ENCODE assay signal across 28 mouse cellular contexts in genomic region chr1:149854867-149855266, GRCm38 (mm10).
"Had no signal": no experiment of that assay in that cellular context is flagged by ENCODE, and none has a peak within 500 bp of the region (broad histone marks: within the 10 kb centered on the region; RNA-seq: fewer than 3 reads in every experiment).

No protein-coding gene starts in this region.

- H3K27ac ChIP-seq: heart, adult 2 months; heart, embryonic 13.5 days; heart, embryonic 15.5 days; hindbrain, embryonic 10.5 days; hindbrain, embryonic 12.5 days; hindbrain, embryonic 14.5 days; intestine, embryonic 15.5 days; layer of hippocampus, adult 2 months; left cerebral cortex, adult 2 months; limb, embryonic 13.5 days; limb, embryonic 15.5 days; liver, embryonic 12.5 days; liver, embryonic 14.5 days had no signal

- DNase-seq: gastrocnemius, postnatal 10 days; gastrocnemius, postnatal 36 days; heart, adult 11 months; heart, adult 2 months; heart, postnatal 14 days; heart, postnatal 4 days; kidney, adult 2 months; kidney, adult 9 months; kidney, postnatal 36 days; left cerebral cortex, postnatal 4 days; lung, adult 18-20 months had no signal

- ATAC-seq: hindbrain, embryonic 16.5 days; inflammation-experienced regulatory T-cells, adult 6 months; intestine, embryonic 15.5 days; intestine, postnatal 0 days; liver, embryonic 12.5 days had no signal

- H3K4me2 ChIP-seq: heart, embryonic 11.5 days; heart, embryonic 13.5 days; heart, embryonic 15.5 days; hindbrain, embryonic 12.5 days; hindbrain, embryonic 14.5 days; intestine, embryonic 15.5 days; limb, embryonic 13.5 days; limb, embryonic 15.5 days; liver, embryonic 12.5 days had no signal

- H3K9ac ChIP-seq: heart, embryonic 13.5 days; heart, embryonic 15.5 days; hindbrain, embryonic 12.5 days; hindbrain, embryonic 14.5 days; intestine, embryonic 15.5 days; limb, embryonic 13.5 days; limb, embryonic 15.5 days; liver, embryonic 12.5 days; liver, embryonic 14.5 days had no signal

- H3K9me3 ChIP-seq: heart, embryonic 13.5 days; heart, embryonic 15.5 days; hindbrain, embryonic 10.5 days; hindbrain, embryonic 12.5 days; intestine, embryonic 15.5 days; limb, embryonic 13.5 days; limb, embryonic 15.5 days; liver, embryonic 12.5 days had no signal

- H3K4me3 ChIP-seq: gastrocnemius, adult 2 months; heart, adult 2 months; heart, embryonic 13.5 days; heart, embryonic 15.5 days; hindbrain, embryonic 10.5 days; hindbrain, embryonic 12.5 days; intestine, embryonic 15.5 days; layer of hippocampus, adult 2 months; left cerebral cortex, adult 2 months; limb, embryonic 13.5 days; limb, embryonic 15.5 days; liver, embryonic 12.5 days had no signal

- H3K4me1 ChIP-seq: heart, embryonic 13.5 days; heart, embryonic 15.5 days; hindbrain, embryonic 10.5 days; hindbrain, embryonic 12.5 days; intestine, embryonic 15.5 days; limb, embryonic 13.5 days; limb, embryonic 15.5 days; liver, embryonic 12.5 days had no signal

- H3K27me3 ChIP-seq: heart, embryonic 13.5 days; heart, embryonic 15.5 days; hindbrain, embryonic 12.5 days; intestine, embryonic 15.5 days; limb, embryonic 13.5 days; limb, embryonic 15.5 days; liver, embryonic 12.5 days had no signal

- H3K36me3 ChIP-seq: heart, embryonic 13.5 days; heart, embryonic 15.5 days; hindbrain, embryonic 10.5 days; hindbrain, embryonic 12.5 days; intestine, embryonic 15.5 days; limb, embryonic 13.5 days; limb, embryonic 15.5 days had no signal
